Mouse (Mus musculus): ENCODE results near the gene Adamtsl5.

GRCm38 (mm10) chr10:80331636-80332524, 16.3 kb downstream of the Adamtsl5 start:
- TF ChIP-seq CTCF (IDR thresholded peaks at IDR 0.05; ENCODE audit: low read depth): no peak
- TF ChIP-seq EP300 (IDR thresholded peaks at IDR 0.05; ENCODE audit: low read depth): no peak

All from heart, postnatal 0 days (tissue).